Mouse (Mus musculus) lung, postnatal 4 days (tissue): Measurements from ENCODE around the gene Slc6a9.

Experiments used
- DNase-seq, 2 experiments: peaks; one replicate each; pipeline ENCODE4 v3.0.0; 2021

The Slc6a9 gene

GRCm38 (mm10) chr4:117882701-117883691, 48.7 kb downstream of the Slc6a9 start, which contains the start of gene B4galt2:
B4galt2 (minus strand) TSS chr4:117883487.
- peak; percentile 67 to 79 for DNase-seq

DNA sequence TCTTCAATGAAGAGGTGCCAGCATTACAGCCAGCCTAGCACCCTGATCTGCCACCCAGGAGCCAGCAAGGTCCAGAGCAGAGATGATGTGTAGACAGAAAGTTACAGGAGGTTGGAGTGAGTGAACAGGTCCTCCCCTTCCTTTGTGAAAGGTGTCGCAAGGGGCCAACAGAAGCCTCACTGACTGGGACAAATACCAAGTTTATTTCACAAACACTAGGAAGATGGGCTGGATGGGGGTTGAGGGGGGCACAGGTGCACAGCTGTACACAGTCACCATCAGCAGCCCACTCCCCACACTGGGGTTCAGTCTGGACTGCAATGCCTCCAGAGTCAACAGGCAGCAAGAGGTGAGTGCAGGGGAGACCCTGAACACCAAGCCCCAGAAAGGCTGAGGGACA, 49.8 kb downstream of the Slc6a9 start:
- no peak for DNase-seq

GRCm38 (mm10) chr4:117885093-117885492, 50.8 kb downstream of the Slc6a9 start:
- no peak for DNase-seq

DNA sequence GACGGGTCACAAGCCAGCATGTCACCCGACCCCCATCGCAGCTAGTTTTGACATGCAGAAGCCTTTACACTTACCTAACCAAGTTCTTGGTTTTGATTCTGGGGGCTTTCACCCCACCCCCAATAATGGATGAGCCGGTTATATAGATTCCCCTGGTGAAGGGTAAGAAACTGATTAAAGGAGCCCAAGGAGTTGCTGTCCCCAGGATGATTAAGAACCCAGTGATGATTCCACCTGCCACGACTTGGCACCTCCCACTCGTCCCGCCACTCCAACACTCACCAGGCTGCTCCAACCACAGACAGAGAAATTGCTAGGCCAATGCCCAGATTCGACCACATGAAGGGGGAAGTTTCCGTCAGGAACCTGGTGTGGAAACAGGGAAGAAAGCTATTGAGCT, 51.7 kb downstream of the Slc6a9 start:
- no peak for DNase-seq

- DNase-seq, result peak in 1 of 2 experiments; percentile 55
These were observed 52.3 kb downstream of the Slc6a9 start for GRCm38 (mm10) chr4:117886644-117887043.

DNA sequence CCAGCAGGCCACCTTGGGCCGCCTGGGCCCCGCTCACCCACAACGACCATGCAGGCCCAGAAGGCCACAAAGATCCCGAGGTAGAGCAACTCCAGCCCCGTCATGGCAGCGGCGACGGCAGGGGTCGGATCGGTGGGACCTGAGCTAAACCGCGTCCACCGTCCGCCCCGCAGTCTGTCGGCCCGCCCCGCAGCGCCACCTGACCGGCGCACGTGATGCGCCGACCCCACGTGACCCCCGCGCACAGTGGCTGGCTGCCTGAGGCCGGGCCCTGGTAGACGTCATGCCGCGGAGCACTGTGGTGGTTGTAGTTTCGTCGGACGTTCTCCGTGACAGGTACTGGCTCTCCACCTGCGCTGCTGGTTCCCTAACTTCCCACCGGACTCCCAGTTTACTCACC, 52.8 kb downstream of the Slc6a9 start, which contains the start of gene Atp6v0b:
Gene Atp6v0b, minus strand, starts transcription at position 201 of the 400 bp plus-strand sequence.
- DNase-seq, result peak; percentile 94 to 95

DNA sequence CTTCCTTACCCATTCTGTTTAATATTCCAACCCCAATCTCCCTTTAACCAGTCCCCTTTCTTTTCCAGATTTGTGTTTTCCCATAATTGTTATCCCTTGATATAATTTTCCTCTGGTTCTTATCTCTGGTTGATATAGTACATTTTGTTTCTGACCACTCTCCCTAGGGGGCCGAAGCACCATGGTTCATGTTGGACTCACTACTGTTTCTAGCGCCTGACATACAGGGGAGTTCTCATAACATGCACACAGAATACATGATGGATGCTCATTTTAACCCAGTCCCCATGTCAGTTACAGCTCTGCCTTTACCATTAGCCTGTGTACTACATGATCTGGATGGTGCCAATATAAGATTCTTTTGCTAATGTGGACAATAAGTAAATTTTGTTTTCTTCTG, 53.6 kb downstream of the Slc6a9 start:
- DNase-seq, result no peak

- no peak for DNase-seq
These were observed 55.2 kb downstream of the Slc6a9 start for GRCm38 (mm10) chr4:117889471-117889870.

DNA sequence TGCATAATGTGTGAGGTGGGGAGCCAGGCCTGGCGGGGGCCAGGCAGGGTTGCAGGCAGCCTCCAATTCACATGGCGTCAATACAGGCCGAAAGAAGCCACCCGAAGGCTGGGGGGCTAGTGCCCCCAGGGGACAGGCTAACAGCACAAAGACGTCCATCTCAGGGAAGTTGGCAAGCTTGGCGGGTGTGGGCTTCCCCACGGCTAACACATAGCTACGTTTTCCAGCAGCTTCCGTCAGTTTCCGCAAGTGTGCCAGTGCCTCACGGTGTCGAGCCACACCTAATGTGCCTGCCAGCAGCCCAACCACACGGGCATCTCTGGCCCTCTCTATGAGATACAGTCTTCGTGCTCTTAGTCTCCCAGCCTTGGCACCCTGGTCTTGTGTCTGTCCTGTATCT, 55.7 kb downstream of the Slc6a9 start:
- no peak for DNase-seq

DNA sequence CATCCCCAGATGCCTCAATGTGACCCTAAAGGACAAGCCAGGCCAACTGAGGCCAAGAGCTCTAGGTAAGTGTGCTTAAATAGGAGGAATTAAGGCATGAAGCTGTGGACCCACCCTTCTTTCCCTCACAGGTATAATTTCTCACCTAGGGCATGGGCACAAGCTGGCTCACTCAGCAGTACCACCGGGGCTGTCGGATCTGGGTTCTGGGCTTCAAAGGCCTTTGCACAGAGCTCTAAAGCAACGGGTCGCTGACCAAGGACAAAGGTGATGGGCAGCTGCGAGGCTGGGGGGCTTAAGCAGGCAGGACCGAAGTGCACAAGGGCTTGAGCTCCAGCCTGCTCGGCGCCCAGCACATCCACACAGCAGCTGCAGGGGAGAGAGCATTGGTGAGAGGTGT, 56.4 kb downstream of the Slc6a9 start:
- no peak for DNase-seq

GRCm38 (mm10) chr4:117891738-117892161, 57.4 kb downstream of the Slc6a9 start, which contains the start of gene Dph2:
Dph2 (minus strand) TSS chr4:117892032.
- peak; percentile 83 to 85 for DNase-seq

DNA sequence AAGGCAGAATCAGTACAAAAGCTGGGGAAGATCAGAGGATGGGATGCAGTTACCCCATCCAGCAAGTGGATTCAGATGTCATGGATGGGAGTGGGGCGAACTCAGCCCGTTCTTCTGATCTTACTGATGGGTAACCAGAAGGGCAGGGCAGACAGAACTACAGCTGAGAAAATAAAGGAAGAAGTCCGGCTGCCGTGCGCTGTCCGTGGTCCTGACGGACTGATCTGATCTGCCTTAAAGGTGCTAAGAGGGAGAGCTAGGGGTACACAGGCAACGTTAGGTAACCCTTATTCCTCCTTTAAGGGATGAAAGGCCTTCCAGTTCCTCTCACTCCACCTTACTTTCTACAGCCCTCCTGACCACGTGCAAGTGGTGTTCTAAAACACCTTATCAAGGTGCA, 59.1 kb downstream of the Slc6a9 start:
- DNase-seq, result peak; percentile 53 to 64

DNA sequence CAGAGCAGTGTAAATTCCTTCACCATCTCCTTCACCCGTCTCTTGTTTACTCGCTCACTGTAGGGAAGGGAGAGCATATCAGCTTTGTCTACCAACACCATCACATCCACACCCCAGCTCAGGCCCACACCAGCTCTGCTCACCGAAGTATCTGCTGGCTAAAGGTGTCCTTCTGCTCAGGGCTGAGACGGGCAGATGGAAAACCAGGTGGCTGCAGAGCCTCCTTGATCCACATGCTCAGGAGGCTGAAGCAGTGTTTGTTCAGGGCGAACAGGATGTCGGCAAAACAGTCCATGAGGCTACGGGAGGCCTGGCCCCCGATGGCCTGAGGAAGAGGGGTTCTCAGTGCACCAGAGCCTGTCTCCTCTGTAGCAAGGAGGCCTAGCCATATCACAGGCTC, 60.3 kb downstream of the Slc6a9 start:
- DNase-seq, result no peak

DNA sequence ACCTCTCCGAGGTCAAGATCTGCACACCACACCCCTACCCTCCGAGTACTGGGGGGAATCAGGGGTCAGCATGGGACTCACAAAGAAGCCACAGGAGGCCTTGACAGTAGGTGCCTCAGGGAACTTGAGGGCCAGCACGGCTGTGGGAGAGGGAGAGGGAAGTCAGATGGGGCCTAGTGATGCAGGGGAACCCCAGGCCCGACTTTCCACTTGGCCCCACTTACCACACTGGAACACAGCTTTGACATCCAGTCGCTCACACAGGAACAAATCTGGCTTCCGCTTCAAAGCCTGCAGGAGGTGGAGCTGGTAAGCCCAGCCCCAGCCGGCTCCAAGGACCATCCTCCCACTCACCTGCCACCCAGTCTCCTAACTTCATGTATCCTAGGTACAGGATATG, 61.0 kb downstream of the Slc6a9 start:
- DNase-seq, result no peak

DNA sequence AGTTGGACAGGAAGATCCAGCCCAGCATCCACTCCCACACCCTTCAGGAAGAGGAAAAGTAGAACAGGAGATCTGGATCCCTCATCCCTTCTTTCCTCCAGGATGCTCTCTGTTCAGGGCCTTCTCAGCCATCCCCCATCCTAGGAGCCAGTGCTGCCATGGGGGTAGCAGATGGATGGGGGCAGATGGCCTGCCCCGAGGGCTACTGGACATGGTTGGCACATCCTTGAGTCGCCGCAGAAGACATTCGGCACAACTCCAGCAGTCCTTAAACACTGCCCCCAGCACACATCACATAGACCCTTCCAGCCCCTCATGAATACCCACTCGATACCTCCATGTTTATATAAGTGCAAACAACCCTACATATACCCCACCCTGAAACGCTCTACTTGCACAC, 61.7 kb downstream of the Slc6a9 start:
- DNase-seq, result no peak

- DNase-seq, result peak; percentile 32 to 74
These were observed 63.8 kb downstream of the Slc6a9 start for GRCm38 (mm10) chr4:117898111-117898510.

DNA sequence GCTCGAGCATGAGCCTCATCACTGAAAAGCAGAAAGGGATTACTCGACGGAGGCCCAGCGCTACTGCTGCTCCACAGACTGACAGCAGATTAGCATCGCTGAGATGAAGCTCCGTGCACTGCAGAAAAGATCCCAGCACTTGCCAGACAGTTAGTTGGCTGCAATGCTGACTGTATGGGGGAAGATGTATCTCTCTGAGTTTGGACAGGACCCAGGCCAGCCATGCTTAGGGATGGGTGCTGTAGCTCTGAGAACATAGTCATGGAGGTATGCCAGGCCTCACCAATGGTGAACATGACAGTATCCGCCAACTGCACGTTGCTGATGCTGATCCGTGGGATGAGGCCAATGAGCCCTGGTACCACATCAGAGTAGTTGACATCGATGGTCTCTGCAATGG, 69.8 kb downstream of the Slc6a9 start:
- no peak for DNase-seq

GRCm38 (mm10) chr4:117904761-117905160, 70.5 kb downstream of the Slc6a9 start:
- DNase-seq, result no peak

GRCm38 (mm10) chr4:117906196-117906595, 71.9 kb downstream of the Slc6a9 start:
- DNase-seq, result peak; percentile 53 to 60

DNA sequence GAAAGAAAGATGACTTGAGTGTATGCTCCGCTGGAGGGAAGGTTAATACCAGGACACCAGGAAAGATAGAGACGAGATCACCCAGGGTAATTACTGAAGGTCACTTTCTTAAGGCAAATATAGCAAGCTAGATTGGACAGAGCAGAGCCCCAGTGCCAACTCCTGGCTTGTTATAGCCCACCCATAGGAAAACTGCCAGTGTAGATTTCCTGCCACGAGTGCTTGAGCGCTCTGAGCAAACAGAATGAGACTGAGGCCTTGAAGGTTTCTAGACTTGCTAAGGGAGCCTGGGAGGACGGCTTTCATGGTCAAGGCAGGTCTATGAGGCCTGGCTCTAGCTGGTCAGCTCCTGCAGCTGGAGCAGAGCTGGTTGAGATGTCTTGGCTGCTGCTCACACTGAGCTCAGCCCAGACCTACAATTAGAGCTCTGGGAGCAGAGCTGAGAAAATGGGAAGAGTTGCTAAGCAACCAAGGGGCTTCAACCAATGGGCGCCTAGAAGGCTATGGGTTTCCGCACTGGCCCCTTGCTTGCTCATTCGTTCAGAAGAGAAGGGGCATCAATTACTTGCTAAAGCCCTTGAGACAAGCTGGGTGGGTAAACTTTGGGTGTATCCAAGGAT, 74.6 kb downstream of the Slc6a9 start:
- DNase-seq, result peak in 1 of 2 experiments; percentile 13

DNA sequence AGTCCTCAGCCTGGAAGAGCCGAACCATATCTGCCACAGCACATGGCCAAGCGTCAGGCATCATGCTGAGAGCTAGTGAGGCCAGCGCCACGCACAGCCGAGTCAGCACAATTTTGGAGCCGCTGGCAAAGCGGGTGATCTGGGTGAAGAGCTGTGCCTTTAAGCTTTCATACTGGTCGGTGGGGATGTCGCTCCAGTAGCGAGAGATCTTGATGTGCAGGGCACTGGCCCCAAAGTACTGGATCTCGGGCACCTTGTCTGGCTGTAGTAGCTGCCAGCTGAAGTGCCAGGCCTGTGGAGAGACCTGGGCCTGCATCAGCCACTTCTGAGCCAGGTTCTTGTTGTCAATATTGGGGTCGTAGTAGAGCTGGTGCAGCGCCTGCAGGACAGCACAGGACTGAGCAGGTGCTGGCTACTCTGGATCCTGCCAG, 77.8 kb downstream of the Slc6a9 start:
- DNase-seq, result peak in 1 of 2 experiments; percentile 23

DNA sequence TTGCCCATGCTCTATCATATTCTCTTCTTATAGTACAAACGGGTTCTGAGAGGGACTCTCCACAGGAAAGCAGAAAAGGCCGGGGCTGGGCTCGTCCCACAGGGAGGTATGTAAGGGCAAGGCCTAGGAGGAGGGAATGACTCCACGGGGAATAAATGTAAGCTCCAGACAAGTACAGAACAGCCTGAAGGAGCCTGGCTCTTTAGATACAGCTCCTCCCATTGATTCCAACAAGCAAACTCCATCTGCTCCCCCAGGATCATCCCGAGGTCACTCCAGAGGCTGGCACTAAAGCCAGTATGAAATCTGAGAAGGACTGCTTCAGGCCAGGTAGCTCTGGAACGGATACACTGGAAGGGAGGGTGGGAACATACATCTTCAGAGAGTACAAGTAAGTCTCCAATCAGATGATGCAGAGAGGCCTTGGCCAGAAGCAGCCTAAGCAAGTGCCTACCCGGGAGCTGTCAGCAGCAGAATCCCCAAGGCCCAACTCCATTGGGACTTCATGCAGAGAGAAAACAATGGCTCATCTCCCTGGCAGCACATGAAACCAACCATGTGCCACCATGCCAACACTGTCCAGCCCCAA, 78.5 kb downstream of the Slc6a9 start:
- DNase-seq, result no peak

- peak; percentile 50 to 68 for DNase-seq
These were observed 79.1 kb downstream of the Slc6a9 start for GRCm38 (mm10) chr4:117913421-117913820.
